Comparison of ENCODE assay signal across 17 mouse cellular contexts in the genomic region with DNA sequence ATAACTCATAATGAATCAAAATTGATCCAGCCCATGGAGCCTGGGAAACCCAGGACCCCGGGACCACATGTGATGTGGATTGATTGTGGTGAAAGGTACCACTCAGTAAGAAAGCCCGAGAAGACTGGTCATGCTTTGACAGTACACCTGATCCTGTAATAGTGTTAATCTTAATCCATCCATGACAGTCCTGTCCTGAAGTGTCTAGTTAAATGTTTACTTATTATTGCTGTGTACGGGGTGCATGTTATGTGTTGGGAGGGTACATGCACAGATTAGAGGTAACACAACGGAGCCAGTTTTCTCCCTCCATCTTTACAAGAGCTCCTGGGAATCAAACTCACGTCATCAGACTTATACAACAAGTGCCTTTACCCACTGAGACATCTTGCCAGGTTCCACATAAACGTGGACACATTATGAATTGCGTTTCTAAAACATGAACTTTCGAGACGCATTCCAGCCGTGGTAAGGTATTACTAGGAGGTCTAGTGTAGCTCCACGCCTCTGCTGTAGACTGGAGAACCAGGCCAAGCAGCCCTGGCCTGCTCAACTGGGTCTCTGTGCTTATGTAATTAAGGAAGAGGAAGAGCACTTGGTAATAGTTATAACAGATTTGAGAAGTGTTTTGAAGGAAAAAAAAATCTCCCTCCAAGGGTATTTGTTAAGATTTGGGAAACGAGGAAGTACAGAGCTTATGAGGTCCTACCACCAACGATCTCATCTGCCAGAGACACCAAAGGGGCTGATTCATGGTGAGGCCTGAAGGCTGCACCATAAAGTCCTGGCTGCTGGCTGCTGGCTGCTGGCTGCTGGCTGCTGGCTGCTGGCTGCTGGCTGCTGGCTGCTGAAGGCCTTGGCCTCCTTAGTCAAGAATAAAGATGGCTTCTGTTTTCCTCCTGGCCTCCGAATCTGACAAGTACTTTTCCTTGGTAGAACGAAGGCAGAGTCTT. TPM values are rescaled to one million over a fixed set of nuclear protein-coding genes. Genes with fewer than 3 reads are reported as not detected.
DNase-seq lines count a peak whose midpoint lies in the region; ATAC-seq and TF ChIP-seq lines count a peak whose summit lies in the region.
"Had no signal": no experiment of that assay in that cellular context is flagged by ENCODE, and none has a peak within 500 bp of the region (broad histone marks: within the 10 kb centered on the region; RNA-seq: fewer than 3 reads in every experiment).

No protein-coding gene starts in this region.

- no peak overlapping the region for H3K4me2 ChIP-seq in heart, embryonic 12.5 days
- H3K4me2 ChIP-seq in midbrain, embryonic 12.5 days (replicated peaks): no peak overlapping the region
- H3K4me2 ChIP-seq in midbrain, postnatal 0 days (ENCODE audit: low read depth, low read length, poor library complexity, severe bottlenecking): no peak overlapping the region
- no peak overlapping the region for H3K4me2 ChIP-seq in stomach, embryonic 16.5 days (ENCODE audit: low read depth, low read length)
- H3K4me2 ChIP-seq: heart, embryonic 13.5 days; midbrain, embryonic 11.5 days; neural tube, embryonic 12.5 days had no signal

- H3K27me3 ChIP-seq in heart, embryonic 12.5 days (replicated peaks): no peaks in the 10 kb centered on the region
- H3K27me3 ChIP-seq in midbrain, embryonic 12.5 days: no peaks in the 10 kb centered on the region
- no peaks in the 10 kb centered on the region for H3K27me3 ChIP-seq in midbrain, postnatal 0 days (ENCODE audit: insufficient read depth, low read length)
- H3K27me3 ChIP-seq in stomach, embryonic 16.5 days (ENCODE audit: control insufficient read depth, insufficient read depth, low read length): no peaks in the 10 kb centered on the region
- H3K27me3 ChIP-seq: heart, embryonic 13.5 days; neural tube, embryonic 12.5 days had no signal

- 77% methylated on average over 15 of the region's 15 CpGs for WGBS in heart, embryonic 12.5 days
- WGBS in midbrain, embryonic 12.5 days: 88% methylated on average over 15 of the region's 15 CpGs
- WGBS in midbrain, postnatal 0 days: 85% methylated on average over 15 of the region's 15 CpGs
- WGBS in stomach, embryonic 16.5 days: 73% methylated on average over 15 of the region's 15 CpGs

- H3K36me3 ChIP-seq in heart, embryonic 12.5 days: no peaks in the 10 kb centered on the region
- H3K36me3 ChIP-seq in midbrain, embryonic 12.5 days: no peaks in the 10 kb centered on the region
- no peaks in the 10 kb centered on the region for H3K36me3 ChIP-seq in midbrain, postnatal 0 days (ENCODE audit: insufficient read depth, low read length)
- no peaks in the 10 kb centered on the region for H3K36me3 ChIP-seq in stomach, embryonic 16.5 days (ENCODE audit: control insufficient read depth, insufficient read depth, low read length)
- H3K36me3 ChIP-seq: embryonic facial prominence, embryonic 10.5 days; heart, embryonic 13.5 days; neural tube, embryonic 12.5 days had no signal

- no peak overlapping the region for H3K27ac ChIP-seq in heart, embryonic 12.5 days (ENCODE audit: poor library complexity, severe bottlenecking)
- 0 out of 2 replicates have a peak overlapping the region, but pooled peaks have one; percentile 43 for H3K27ac ChIP-seq in midbrain, embryonic 12.5 days (replicated peaks)
- no peak overlapping the region for H3K27ac ChIP-seq in midbrain, postnatal 0 days (ENCODE audit: low read depth, low read length)
- H3K27ac ChIP-seq in stomach, embryonic 16.5 days (ENCODE audit: low read length): 0 out of 2 replicates have a peak overlapping the region, but pooled peaks have one; percentile 1
- H3K27ac ChIP-seq: embryonic facial prominence, embryonic 10.5 days; heart, embryonic 13.5 days; hindbrain, postnatal 0 days; neural tube, embryonic 12.5 days had no signal

- peak; percentile 25 to 39 for DNase-seq in heart, adult 18-20 months
- no peak for DNase-seq in midbrain, postnatal 0 days (ENCODE audit: low spot score)
- peak; percentile 77 for DNase-seq in kidney, adult 9 months
- DNase-seq in urinary bladder, adult 2 months (ENCODE audit: low spot score): no peak
- no peak for DNase-seq in frontal cortex, postnatal 10 days (ENCODE audit: low spot score in 2 of 2)
- DNase-seq: cerebellum, adult 9-10 months; left cerebral cortex, postnatal 4 days; right cerebral cortex, adult 18-20 months had no signal

- ATAC-seq in heart, embryonic 12.5 days (ENCODE audit: insufficient number of reproducible peaks, low FRiP score): no peak
- ATAC-seq in midbrain, embryonic 12.5 days (ENCODE audit: low FRiP score, low read depth): no peak
- ATAC-seq in midbrain, postnatal 0 days (ENCODE audit: low FRiP score): no peak
- no peak for ATAC-seq in stomach, embryonic 16.5 days (ENCODE audit: insufficient read depth, low FRiP score)
- ATAC-seq: CD4-positive, CD25-positive, alpha-beta regulatory T cell, adult 4 months; hindbrain, postnatal 0 days had no signal

- no peak for TF ChIP-seq CTCF in midbrain, postnatal 0 days (IDR thresholded peaks at IDR 0.05)

- H3K9ac ChIP-seq in heart, embryonic 12.5 days: no peak overlapping the region
- no peak overlapping the region for H3K9ac ChIP-seq in midbrain, embryonic 12.5 days (replicated peaks)
- H3K9ac ChIP-seq in midbrain, postnatal 0 days (replicated peaks; ENCODE audit: low read length, poor library complexity, severe bottlenecking): no peak overlapping the region
- H3K9ac ChIP-seq in stomach, embryonic 16.5 days (ENCODE audit: low read length): no peak overlapping the region
- H3K9ac ChIP-seq: heart, embryonic 13.5 days; neural tube, embryonic 12.5 days had no signal

- no peaks in the 10 kb centered on the region for H3K9me3 ChIP-seq in heart, embryonic 12.5 days (replicated peaks)
- no peaks in the 10 kb centered on the region for H3K9me3 ChIP-seq in midbrain, embryonic 12.5 days
- H3K9me3 ChIP-seq in midbrain, postnatal 0 days (ENCODE audit: low read length): no peaks in the 10 kb centered on the region
- no peaks in the 10 kb centered on the region for H3K9me3 ChIP-seq in stomach, embryonic 16.5 days (replicated peaks; ENCODE audit: control insufficient read depth, low read length)
- H3K9me3 ChIP-seq: embryonic facial prominence, embryonic 10.5 days; heart, embryonic 13.5 days; neural tube, embryonic 12.5 days had no signal

- H3K4me3 ChIP-seq in heart, embryonic 12.5 days: no peak overlapping the region
- H3K4me3 ChIP-seq in midbrain, embryonic 12.5 days: no peak overlapping the region
- no peak overlapping the region for H3K4me3 ChIP-seq in midbrain, postnatal 0 days (ENCODE audit: low read depth, low read length)
- H3K4me3 ChIP-seq in stomach, embryonic 16.5 days (replicated peaks; ENCODE audit: low read length): no peak overlapping the region
- H3K4me3 ChIP-seq: embryonic facial prominence, embryonic 10.5 days; heart, embryonic 13.5 days; neural tube, embryonic 12.5 days had no signal

- H3K4me1 ChIP-seq in heart, embryonic 12.5 days (replicated peaks): no peaks in the 10 kb centered on the region
- peaks cover 9% of the 10 kb centered on the region for H3K4me1 ChIP-seq in midbrain, embryonic 12.5 days
- no peaks in the 10 kb centered on the region for H3K4me1 ChIP-seq in midbrain, postnatal 0 days (ENCODE audit: insufficient read depth, low read length)
- no peaks in the 10 kb centered on the region for H3K4me1 ChIP-seq in stomach, embryonic 16.5 days (ENCODE audit: control insufficient read depth, insufficient read depth, low read length)
- H3K4me1 ChIP-seq: heart, embryonic 13.5 days; neural tube, embryonic 12.5 days had no signal

RNA-seq across cellular contexts. Expression of gene Mfsd2a, which starts 37.3 kb away (rescaled TPM):
- 1 to 10 TPM in 1 of 2 experiments, not detected in 1; 2.8 TPM for total RNA-seq in heart, adult 18-20 months (2021)
- polyA plus RNA-seq in heart, embryonic 12.5 days (2016; fragmentation: Nextera tagmentation; extraction: Ambion mirVana): 1.1 and 1.8 TPM in 2 replicates
- polyA plus RNA-seq in midbrain, embryonic 12.5 days (2016; fragmentation: Nextera tagmentation; extraction: Ambion mirVana): 25.7 TPM in 2 replicates
- 47.3 and 57.7 TPM in 2 replicates for total RNA-seq in midbrain, postnatal 0 days (2014; rRNA removed)
- polyA plus RNA-seq in midbrain, postnatal 0 days (2015; fragmentation: Nextera tagmentation; extraction: Ambion mirVana): 30.3 and 34.6 TPM in 2 replicates
- 5.8 and 8.4 TPM in 2 replicates for polyA plus RNA-seq in stomach, embryonic 16.5 days (2015; fragmentation: Nextera tagmentation; extraction: Ambion mirVana)
- polyA plus RNA-seq in urinary bladder, adult 2 months (2012; rRNA removed): 3.7 and 5.0 TPM in 2 replicates

RNA-seq across cellular contexts. Expression of gene Cap1, which starts 37.8 kb away (rescaled TPM):
- 10 to 100 TPM; 46.3 to 52.7 TPM for total RNA-seq in heart, adult 18-20 months (2021)
- polyA plus RNA-seq in heart, embryonic 12.5 days (2016; fragmentation: Nextera tagmentation; extraction: Ambion mirVana): 46.4 and 47.6 TPM in 2 replicates
- 58.6 and 67.5 TPM in 2 replicates for polyA plus RNA-seq in midbrain, embryonic 12.5 days (2016; fragmentation: Nextera tagmentation; extraction: Ambion mirVana)
- total RNA-seq in midbrain, postnatal 0 days (2014; rRNA removed): 145 and 157 TPM in 2 replicates
- 58.9 and 60.9 TPM in 2 replicates for polyA plus RNA-seq in midbrain, postnatal 0 days (2015; fragmentation: Nextera tagmentation; extraction: Ambion mirVana)
- 75.1 and 99.6 TPM in 2 replicates for polyA plus RNA-seq in stomach, embryonic 16.5 days (2015; fragmentation: Nextera tagmentation; extraction: Ambion mirVana)
- 129 and 179 TPM in 2 replicates for polyA plus RNA-seq in urinary bladder, adult 2 months (2012; rRNA removed)

Comparison
In these comparisons a context has a peak if more than half of its experiments do, and no peak if none do; other contexts are left out.
1. H3K27ac ChIP-seq: peak in midbrain, embryonic 12.5 days (single experiment) and stomach, embryonic 16.5 days (single experiment); none in heart, embryonic 12.5 days (single experiment) and midbrain, postnatal 0 days (single experiment).
2. DNase-seq: peak in heart, adult 18-20 months (2 of 2) and kidney, adult 9 months (single experiment); none in midbrain, postnatal 0 days (single experiment), urinary bladder, adult 2 months (single experiment) and frontal cortex, postnatal 10 days (0 of 2).